Mouse (Mus musculus): ENCODE measurements around the gene Slitrk1. TPM values are rescaled to one million over a fixed set of nuclear protein-coding genes. Genes with fewer than 3 reads are reported as not detected.

The Slitrk1 gene
- total RNA-seq, 2 experiments from 2014 or later = 59.6 to 61.4 TPM

- Histone ChIP-seq H3K4me3 (no peak overlapping the region), H3K27ac (no peak overlapping the region)
- no peak for TF ChIP-seq CTCF (conservative IDR thresholded peaks at IDR 0.05)
- DNase-seq (ENCODE audit: low spot score in 2 of 2) = no peak
Observed at GRCm38 (mm10) chr14:108864631-108865030, 49.3 kb downstream of the Slitrk1 start.

GRCm38 (mm10) chr14:108859310-108859709, 54.6 kb downstream of the Slitrk1 start:
- no peak for TF ChIP-seq CTCF (conservative IDR thresholded peaks at IDR 0.05)

More at GRCm38 (mm10) chr14:108859310-108859709, 54.6 kb downstream of the Slitrk1 start:
- H3K27ac ChIP-seq = no peak overlapping the region
- no peak overlapping the region for H3K4me3 ChIP-seq
- DNase-seq (ENCODE audit: low spot score in 2 of 2) = no peak
